Mouse (Mus musculus) spleen, postnatal 4 days (tissue): ENCODE measurements around the gene Gpc1.

ENCODE experiments used
- DNase-seq, 2 experiments: peaks; one replicate each; pipeline ENCODE4 v3.0.0; 2022; ENCODE audit warnings: low spot score in 2 of 2

Gene Gpc1

DNA sequence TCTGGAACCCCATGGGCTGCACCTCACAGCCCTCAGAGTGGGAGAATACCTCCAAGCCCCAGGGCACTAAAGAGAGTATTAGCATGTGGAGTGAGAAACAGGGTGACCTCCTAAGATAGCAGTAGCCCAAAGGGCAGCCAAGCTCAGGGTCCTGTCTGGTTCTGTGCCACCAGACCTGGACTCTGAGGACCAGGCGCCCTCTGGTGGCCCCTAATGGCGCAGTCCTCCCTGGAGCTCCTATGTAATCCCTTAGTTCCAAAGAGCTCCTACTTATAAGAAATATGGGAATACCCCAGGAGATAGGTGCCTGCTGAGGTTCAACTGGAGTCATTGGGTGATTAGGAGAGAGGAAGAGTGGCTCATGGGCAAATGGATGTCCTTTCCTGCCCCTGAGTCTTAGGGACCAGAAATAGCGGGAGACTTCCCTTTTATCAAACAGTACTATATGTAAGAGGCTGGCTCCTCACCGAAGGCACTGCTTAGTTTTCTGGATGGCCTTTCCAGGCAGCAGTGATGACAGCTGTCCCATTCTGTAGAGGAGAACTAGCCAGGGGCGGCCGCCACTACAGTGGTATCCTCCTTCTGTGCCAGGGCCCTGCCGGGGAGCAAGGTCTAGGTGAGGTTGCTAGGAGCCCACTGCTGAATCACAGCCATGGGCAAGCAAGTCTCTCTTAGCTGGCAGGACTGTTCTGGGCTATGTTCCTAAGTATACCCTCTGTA is 2.7 kb downstream of the Gpc1 start:
- peak; percentile 51 to 81 for DNase-seq

- DNase-seq = no peak
Measured at GRCm38 (mm10) chr1:92837931-92838833, 6.7 kb downstream of the Gpc1 start.

DNA sequence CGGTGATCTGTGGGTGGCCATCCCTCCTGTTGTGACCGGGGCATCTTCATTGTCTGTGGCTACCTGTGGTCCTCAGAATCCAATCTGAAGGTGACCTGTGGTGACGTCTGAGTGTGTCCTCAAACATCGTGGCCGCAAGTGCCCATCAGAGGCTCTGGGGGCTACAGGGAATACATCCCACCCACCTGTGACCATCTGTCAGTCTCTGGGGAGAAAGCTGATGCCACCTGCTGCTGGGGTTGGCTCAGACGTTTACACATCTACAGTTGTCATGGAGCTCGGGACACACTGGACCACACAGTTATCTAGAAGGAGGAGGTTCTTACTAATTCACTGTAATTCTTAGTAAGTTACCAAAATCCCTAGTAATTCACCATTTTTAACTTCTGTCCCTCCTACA is 7.8 kb downstream of the Gpc1 start:
- no peak for DNase-seq

DNA sequence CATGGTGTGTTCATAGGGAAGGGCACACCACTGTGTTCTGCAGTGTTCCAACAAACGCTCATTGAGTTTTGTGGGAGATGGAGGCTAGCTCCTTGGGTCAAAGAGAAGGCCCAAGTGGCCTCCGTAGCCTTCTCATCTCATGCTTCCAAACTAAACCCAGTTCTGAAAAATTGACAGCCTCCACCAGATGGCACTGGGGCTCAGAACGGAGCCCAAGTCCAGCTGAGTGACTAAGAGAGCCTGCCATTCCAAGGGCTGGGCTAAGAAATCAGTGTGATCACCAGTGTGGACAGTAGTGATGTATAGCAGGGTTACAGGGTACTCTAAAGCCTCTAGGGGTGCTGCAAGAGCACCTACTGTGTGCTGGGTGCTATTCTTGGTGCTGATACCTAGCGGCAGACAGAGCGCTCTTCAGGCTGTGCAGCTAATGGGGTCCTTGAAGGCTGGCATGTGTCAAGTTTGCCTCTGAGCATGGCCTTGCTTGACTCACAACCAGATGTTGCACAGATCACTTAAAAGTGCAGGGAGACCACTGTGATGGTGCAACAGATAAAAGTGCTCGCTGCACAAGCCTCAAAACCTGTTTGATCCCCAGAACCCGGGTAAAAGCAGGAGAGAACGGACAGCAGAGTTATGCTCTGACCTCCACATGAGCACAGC is 8.9 kb downstream of the Gpc1 start:
- no peak for DNase-seq

DNA sequence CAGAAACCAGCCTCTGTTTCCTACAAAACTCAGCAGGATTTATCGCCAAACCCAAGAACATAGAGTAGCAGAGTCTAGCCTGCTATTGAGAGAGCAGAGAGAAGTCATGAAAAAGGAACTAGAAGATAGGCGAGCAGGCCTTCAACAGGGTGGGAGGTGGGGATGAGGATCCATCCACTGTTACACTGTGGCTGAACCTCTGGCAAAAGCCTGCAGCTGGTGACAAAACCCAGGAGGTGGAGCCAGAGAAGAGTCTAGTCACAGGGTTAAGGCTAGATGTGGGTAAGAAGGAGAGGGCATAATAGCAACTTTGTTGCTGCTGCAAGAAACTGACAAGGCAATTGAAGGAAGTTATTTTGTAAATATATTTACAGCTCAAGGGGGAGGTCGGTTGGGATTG is 10.0 kb downstream of the Gpc1 start:
- no peak for DNase-seq

DNA sequence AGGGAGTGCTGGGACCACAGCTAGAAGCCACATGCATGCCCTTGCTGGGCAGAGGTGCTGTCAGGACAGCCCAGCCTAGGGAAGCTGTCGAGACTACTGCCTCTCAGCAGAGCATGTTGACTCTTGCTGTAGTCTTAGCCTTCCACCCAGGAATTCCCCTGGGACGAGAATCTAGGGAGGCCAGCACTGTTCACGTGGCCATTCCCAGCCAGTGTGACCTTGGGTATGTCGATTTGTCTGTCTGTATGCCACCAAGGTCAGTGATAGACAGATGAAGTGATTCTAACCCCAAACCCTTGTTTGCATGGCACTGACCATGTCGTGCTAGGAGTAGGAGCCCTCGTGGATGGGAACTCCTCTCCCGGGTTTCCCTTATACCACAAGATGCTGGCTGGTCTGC is 14.4 kb downstream of the Gpc1 start:
- DNase-seq = no peak

DNA sequence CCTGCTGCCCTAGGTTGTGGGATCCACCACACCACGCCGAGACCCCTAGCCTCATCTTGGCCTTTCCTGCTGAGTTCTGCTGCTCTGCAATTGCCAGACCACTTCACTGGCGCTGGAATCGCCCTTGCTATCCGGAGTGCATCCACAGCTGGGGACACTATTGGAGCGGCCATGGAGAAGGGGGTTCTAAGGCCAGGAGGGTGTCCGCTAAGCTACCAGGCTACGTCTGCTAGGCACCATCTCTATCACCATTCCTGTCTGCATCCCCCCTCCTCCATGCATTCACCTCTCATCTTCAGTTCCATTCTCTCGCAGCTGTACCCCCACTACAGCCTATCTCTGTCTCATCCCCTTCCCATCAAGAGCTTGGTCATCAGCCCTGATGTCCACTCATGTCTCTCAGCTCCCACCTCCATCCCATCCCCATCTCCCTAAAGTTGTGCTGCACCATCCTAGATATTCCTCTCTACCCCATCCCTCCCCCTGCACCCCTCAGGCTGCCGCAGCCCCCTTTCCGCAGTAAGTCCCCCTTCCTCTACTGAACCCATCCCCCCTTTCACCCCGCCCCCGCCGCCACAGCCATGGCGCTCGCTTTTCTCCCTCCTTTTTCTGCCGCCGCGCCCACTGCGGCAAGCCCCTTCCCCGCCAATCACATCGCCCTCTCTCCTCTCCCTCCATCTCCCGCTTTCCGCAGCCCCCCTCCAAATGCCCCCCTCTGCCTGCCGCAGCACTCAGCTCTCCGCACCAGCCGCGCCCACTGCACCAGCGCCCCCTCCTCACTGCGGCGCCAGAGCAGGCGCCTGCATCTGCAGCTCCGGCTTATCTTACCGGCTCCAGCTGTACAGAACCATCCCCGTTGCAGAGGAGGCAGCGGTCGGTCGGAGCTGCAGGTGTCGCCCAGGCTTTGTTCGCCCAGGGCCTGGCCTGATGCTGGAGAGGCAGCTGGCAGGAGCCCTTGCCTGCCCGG is 16.7 kb downstream of the Gpc1 start:
- DNase-seq = no peak

GRCm38 (mm10) chr1:92849491-92849890 is 18.0 kb downstream of the Gpc1 start:
- DNase-seq = no peak

DNA sequence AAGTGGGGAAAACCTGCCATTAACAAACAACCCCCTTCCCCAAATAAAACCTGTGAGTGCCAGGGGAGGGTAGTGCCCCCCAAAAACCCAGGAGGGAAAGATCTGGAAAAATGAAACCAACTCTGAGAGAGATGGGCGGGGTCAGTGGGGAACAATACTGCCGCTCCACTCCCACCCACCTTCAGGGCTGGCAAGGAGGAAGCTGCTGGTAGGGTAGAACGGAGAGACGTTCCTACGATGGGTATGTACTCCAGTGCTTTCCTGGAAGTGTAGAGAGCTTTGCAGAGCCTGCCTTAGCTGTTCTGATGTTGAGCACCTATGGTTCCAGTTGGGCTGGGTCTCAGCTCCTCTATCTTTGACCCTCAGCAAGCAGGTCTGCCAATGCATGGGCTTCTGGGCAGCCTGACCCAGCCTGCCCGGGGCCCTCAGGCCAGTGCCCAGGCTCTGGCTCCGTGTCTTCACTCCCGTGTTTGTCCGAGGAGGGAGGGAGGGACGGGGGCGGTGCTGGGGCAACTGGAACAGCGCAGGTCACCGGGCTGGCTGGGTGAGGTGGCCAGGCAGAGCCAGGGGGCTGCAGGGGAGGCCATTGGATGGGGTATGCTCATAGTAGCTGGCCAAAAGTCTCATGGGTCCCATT is 18.6 kb downstream of the Gpc1 start:
- DNase-seq = no peak

- DNase-seq = no peak
Measured at GRCm38 (mm10) chr1:92852450-92852849, 21.0 kb downstream of the Gpc1 start.

DNA sequence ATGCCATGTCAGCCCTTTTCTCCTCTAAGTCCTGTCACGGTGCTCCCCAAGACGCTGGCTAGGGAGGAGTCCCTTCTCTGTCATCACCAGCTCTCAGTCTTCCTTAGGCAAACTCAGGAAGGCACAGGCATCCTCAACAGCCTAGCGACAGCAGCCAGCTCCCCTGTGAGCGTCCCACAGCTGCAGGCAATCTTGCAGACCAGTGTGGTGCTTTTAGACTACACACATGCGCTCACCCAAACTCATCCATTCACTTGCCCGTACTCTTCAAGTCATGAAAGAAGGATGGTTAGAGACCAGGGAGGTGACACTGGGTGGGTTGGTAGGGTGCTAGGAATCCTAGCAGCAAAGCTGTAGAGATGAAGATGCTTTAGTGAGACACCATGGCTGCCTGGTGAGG is 30.1 kb downstream of the Gpc1 start:
- DNase-seq = no peak

DNA sequence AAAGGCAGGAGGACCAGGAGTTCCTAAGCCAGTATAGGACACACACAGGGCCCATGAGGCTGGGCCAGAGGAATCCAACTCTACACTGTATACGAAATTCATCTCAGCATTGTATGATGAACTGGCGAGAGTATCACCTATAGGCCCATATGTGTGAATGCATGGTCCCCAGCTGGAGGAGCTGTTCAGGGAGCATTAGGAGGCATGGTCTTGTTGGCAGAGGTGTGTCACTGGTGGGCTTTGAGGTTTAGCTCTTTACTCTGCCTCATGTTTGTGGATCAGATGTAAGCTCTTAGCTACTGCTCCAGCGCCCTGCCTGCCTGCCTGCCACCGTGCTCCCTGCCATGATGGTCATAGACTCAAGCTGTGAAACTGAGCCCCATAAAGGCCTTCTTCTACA is 31.8 kb downstream of the Gpc1 start:
- DNase-seq = no peak

DNA sequence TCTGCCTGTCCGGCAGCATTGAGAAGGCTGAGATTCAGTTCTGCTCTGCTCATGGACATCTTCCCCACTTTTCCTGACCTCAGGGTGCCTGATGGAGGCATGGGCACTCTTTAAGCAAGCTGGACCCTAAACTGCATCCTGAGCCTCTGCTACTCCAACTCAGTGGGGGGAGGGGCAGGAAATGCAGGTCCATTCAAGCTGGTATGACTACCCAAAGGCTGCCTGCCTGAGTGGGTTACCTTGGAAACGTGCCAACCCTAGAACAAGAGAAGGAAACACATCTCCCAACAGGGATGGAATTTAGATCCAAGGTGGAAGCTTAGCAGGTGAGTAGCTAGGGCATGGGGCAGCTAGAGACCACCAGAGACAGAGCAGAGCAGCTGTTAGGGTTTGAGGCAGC is 34.7 kb downstream of the Gpc1 start:
- DNase-seq = no peak

DNA sequence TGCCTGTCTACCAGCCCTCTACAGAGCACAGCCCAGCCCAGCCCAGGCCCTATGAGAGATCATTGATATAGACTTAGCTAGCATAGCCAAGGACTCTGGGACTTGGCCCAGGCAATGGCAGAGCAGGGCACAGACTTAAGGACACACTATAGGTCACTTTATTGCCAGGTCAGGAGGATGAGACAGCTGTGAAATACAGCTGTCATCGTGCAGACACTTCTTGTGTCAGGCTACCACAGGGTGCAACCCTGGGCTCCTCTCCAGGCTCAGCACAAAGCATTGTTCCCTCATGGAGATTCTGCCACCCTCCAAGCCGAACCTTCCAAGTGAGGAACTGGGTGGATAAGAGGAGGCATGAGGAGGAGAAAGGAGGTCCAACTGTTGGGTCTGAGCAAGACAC is 38.5 kb downstream of the Gpc1 start:
- no peak for DNase-seq

- DNase-seq = no peak
Measured at GRCm38 (mm10) chr1:92872666-92873065, 41.2 kb downstream of the Gpc1 start.

GRCm38 (mm10) chr1:92874011-92874410 is 42.6 kb downstream of the Gpc1 start:
- no peak for DNase-seq

GRCm38 (mm10) chr1:92875360-92876111 is 44.1 kb downstream of the Gpc1 start:
- no peak for DNase-seq

- DNase-seq = no peak
Measured at GRCm38 (mm10) chr1:92877431-92877978, 46.1 kb downstream of the Gpc1 start.

DNA sequence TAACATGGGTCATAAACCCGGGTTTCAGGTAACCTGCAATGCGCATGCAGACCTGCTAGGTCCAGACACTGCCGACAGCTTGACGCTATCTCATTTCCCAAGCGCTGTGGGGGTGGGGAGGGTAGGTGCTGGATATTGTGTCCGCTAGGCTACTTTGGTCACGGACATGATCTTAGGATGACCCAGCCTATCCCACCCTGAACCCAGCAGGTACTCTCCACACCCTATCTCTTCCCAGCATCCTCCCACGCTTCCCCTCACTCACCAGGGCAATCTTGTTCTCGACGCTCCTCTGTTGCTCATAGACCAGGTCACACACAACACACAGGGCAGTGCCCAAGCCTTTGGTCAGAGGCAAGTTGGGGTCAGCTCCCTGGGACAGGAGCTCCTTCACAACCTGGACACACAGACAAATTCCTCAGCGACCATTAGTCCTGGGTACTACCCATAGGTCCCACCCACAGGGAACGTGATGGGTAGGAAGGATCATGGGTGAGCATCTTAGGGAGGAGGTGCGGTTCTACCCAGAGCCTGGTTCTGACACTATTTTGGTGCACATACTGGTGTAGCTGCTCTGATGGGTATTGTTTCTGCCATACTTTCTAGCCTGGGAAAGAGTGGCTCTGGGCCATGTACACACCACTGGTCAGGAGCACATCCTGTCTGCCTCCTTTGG is 46.8 kb downstream of the Gpc1 start:
- no peak for DNase-seq
